Mouse (Mus musculus): ENCODE measurements at regions not wholly inside any gene's neighbourhood (a gene's known extent, or its start where the extent isn't known, plus 50 kb on each side); places are given as distances from the start of the nearest gene placed in this dataset.

DNA sequence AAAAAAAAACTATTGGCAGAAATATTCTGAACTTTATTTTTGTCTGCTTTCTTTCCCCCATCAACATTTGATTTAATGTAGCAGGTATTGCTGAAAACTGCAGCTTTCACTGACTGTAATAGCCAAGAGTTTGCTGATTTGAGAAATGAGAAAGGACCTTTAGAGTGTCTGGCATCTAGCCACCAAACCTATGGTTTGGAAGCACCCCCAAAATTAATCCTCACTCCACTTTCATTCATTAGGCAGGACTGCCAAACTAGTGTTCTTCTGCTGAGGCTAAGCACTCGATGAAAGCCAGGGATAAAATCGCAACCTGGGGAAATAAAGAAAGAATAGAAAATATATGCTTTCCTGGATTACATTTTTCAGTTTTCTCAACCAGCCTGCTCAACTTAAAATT is 320.4 kb downstream of the Atp6ap1l start:
- no peak for DNase-seq (ENCODE audit: low spot score in 2 of 2)

DNA sequence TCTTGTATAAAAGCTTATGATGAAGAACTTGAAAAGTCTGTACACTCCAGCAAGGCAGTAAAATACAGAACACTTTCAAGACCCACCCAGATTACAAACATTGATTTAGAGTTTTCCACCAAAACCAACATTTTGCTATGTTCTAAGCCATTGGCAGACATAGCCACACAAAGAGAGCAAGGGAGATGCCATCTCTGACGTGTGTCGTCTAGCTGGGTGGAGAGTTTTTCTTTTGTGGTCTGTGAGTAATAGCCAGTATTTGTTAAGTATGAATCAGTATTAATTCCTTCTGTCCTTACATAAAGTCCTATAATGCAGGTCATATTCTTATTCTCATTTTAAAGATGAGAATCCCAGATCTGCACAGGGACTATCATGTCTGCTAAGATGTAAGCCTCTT is 329.8 kb downstream of the Atp6ap1l start:
- DNase-seq (ENCODE audit: low spot score in 2 of 2): no peak

DNA sequence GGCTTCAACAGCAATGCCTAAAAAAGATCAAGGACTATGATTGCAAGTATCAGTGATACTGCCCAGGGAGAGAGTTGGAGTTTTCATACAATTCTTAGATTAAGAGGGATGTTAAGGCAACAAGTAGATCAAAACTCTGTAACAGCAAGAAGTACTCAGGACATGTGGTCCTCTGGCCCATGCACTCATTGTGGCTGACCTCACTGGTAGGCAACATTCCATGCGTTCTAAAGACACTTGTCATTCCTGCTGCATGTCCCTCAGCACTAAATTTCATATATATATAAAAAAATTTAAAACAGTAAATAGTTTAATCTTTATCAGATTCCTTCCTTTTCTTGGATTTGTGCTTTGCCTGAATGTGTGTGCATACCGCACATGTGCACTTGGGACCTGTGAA is 332.6 kb downstream of the Atp6ap1l start:
- DNase-seq (ENCODE audit: low spot score in 2 of 2): no peak

DNA sequence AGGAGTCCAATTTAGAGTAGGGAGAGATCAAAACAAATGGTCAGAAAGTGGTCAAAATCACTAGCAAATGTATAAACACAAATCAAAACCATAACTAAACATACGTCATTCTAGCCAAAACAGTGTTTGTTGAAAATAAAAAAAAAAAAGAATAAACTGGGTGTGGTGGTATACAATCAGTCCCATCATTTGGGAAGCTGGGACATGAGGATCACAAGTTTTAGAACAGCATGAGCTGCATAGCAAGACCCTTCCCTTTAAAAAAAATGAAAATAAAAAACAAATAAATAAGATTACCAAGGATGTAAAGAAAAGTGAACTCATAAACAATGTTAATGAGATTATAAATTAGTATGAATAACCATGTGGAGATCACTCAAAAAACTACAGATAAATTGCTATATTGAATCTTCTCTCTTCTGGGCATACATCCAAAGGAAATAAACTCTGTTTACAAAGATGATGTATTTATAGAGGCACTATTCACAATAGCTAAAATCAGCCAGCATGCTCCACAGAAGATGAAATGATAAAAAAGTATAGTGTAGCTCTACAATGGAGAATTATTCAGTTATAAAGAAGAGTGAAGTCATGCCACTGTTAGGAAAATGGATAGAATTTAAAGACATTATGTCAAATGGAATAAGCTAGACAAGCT is 341.8 kb downstream of the Atp6ap1l start:
- no peak for DNase-seq (ENCODE audit: low spot score in 2 of 2)

DNA sequence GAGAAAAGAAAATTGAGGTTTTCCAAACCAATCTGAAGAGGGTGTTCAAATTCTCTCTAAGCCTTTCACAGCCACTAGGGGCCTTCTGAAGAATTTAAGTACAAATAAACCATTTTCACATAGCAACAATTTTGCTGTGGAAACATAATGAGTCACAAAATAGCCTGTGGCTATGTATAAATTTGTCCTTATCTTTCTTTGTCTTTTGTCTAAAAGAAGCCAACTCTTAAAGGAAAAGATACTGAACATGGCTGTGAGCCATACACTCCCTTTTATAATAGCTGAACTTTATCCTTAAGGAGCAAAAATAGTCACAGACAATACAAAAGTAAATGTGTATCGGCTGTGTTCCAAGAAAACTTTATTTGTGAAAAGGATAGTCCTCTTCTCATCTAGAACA is 345.1 kb downstream of the Atp6ap1l start:
- DNase-seq (ENCODE audit: low spot score in 2 of 2): no peak

DNA sequence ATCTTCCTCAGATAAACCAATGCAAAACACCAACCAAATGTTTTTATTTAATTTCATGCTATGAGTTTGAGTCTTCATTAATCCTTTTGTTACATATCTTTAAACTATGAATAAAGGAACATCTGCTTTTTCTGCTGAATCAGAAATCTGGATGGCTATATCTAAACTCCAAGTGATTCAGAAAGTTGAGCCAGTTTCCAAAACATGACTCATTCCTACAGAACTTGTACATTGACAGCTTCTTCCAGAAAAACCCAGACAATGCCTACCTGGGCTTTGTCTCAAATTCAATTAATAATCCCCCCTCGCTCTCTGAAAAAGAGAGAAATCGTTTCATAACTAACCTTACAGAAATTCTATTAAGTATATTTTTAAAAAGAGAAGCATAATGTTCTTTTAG is 345.7 kb downstream of the Atp6ap1l start:
- no peak for DNase-seq (ENCODE audit: low spot score in 2 of 2)

DNA sequence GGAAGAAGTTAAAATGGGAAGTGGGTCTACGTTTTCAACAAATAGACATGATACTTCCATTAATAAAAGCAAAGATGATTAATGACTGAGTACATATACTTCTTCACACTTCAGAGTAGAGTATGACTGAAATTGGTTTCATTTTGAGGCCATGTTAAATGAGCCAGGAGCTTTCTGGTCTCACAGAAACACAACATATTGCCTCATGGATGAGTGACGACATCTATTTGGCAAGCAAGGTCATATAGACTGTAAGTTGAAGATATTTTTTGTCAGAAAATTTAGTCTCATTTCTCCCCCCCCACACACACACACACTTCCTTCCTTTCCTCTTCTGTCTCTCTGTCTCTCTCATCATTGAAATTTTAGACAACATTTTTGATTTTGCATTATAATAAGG is 354.0 kb downstream of the Atp6ap1l start:
- no peak for DNase-seq (ENCODE audit: low spot score in 2 of 2)

DNA sequence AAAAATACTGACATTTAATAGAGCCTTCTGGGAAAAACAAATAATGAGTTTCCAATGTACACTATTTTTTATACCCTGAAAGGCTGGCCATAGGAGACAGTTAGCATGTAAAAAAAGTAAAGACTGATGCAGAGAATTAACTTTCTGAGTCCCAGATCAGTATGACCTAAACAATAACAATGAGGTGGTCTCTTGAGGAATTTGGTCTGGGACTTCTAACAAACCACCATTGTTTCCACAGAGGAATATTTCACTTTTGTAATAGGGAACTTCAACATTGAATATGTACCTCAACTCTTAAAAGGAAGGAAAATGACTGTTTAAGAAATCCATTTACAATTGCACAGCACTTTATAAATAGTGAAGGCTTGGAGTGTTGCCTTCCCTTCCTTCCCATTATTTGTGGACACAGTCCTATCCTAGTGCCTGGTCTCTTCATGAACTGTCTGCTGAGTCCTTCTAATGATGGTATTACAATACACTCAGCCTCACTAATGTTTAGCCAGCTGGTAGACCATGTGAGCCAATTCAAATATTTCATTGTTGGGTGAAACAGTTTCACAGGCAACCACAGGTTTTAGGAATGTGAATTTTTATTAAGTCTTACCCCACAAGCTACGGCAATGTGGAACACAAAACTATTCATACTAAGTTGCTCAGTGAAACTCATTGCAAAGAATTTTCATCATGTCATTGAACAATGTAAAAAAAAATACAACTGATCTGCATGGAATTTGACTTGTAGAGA is 358.7 kb downstream of the Atp6ap1l start:
- DNase-seq (ENCODE audit: low spot score in 2 of 2): no peak

DNA sequence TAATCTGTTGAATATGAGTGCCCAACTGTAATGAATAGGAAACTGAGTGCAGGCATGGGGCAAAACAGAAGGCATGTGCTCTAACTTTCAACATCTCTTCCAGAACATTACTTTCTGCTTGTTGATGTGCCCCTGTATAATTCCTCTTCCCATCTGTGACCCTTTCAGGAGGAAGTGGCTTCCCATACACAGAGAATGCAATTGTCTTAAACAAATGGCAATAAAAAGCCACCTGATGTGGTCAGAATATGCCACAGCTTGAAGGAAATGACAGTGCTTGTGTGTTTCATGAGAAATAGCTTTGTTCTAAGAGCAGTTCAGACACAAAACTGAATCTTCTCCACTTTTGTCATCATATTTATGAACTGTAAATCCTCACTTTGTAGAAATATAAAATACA is 359.3 kb downstream of the Atp6ap1l start:
- DNase-seq (ENCODE audit: low spot score in 2 of 2): no peak

DNA sequence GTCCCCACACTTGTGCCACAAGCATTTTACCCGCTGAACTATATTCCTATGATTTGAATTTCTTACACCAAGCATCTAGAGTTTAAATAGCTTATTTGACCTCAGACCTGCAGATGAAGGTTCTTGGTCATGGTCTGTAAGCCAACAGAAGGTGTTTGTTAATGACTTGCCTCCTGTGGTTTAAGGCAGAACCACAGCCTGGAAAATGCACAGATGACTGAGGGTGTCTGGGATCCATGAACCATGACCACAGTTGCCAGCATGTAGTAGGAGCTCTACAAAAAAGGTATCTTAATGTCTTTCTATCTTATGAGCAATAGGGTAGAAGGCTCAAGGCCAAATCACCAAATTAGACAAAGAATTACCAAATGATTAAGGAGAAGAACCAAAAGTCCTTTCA is 367.6 kb downstream of the Atp6ap1l start:
- no peak for DNase-seq (ENCODE audit: low spot score in 2 of 2)

DNA sequence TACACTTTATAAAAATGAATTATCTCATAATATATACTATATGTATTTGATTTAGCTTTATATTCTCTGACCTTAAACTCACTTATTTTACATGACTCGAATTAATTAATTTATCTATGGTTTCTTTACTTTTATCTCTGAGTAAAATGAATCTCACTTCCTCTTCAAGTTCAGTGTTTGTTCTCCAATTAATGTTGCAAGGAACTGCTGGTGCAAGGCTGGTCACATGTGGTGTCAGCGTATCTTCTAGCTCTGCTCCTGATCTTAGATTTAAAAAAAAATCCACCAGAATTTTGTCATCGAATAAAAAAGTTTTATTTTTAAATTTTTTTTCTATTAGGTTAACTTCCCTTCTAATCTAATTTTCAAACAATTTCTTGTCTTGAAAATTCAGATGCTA is 378.2 kb downstream of the Atp6ap1l start:
- DNase-seq (ENCODE audit: low spot score in 2 of 2): no peak

DNA sequence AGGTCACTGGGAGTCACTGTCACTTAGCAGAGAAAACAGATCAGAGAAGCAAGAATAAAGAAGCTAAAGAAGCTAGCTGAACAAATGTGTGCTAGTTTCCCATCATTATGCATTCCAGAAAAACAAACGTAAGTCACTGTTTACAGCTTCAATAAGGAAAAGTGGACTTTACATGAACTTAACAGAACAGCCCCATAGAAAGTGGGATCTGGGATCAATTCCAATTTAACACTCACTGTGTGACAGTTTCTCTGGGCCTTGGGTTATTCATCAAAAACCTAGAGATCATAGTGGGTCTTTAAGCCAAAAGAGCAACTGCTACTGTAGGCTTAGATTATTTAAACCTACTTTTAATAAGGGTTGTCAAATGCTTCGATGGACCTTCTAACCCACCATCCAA is 379.4 kb downstream of the Atp6ap1l start:
- DNase-seq (ENCODE audit: low spot score in 2 of 2): no peak

DNA sequence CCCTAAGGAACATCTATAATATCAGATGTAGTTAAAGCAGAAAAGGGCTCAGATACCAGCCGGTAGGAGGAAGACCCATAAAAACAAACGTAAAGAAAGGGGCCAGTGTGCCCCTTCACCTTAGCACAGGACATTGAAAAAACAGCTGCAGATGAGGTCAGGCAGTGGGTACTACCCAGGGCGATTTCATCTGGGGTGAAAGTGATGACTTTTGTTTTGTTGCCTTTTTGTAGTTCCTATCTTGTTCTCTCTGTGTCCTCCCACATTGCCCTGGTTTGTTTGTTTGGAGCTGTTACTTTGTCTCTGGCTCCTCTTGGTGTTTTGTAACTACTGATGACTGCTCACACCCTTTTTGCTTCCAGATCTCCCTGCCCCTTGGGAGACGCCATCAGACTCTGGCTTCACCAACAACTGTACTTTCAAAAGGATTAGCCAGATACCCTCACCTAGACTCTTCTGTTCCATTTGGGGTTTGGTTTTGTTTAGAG is 383.4 kb downstream of the Atp6ap1l start:
- no peak for DNase-seq (ENCODE audit: low spot score in 2 of 2)

DNA sequence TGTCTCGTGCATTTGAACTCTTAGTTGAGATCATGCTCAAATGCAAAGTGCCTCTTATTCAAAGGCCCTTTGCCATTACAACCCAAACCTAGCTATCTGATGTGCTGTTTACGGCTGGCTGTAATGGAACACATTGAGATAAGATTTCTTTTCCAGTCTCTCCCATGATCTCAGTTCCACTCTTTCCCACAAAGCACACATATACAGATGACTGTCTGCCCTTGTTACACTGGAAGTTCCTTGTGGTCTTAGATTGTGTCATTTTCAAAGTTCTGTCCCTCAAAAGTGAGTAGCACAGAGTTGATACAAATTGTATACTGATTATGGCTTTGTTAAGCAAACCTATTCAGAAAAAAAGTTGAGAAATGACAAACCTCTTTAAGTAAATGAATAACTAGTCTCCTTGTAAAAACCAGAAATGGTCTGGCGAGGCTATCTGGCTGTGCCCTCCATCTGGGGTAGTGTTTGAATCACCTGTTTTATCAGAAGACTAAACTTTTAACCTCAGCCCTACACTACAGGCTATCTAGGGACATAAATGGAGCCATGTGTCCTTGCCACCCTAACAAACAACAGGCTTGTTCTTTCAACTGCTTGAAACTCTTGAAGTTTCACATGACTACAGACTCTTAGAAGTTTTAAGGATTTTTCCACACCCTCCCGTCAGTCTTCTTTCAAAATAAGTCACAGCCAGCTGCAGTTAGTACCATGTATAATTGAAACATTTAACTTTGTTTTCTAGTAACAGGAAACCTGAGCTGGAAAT is 384.0 kb downstream of the Atp6ap1l start:
- DNase-seq (ENCODE audit: low spot score in 2 of 2): no peak

DNA sequence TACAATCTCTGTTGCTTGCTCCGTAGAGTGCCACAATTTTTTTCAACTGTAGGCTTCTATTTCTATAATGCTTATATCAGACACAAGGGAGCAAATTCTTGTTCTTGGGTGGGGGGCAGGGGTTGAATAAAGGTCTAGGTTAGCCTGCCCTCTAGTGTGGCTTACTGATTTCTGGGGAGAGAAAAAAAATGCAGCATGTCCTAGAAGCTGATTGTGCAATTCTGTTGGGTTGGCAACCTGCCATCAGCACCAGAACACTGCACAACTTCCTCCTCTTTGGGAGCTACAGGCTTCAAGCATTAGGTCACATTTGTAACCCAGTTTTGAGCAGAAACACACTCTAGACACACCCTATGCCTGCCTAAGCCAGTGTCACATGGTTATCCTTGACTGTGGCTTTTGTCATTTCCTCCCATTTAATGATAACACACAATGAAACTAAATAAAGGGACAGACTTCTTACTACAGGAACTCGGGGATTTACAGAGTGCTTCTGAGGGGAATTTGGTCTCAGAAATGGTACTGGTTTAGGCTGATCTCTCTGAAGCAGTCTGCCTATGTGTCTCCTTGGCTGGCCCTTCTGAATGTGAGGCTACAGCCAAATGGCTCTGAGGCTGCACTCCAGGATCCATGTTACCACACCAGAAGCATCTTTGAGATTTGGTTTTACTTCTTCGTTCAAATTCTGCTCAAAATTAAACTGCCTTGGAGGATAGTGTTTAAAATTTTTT is 389.2 kb downstream of the Atp6ap1l start:
- peak; percentile 31 to 52 for DNase-seq (ENCODE audit: low spot score in 2 of 2)

DNA sequence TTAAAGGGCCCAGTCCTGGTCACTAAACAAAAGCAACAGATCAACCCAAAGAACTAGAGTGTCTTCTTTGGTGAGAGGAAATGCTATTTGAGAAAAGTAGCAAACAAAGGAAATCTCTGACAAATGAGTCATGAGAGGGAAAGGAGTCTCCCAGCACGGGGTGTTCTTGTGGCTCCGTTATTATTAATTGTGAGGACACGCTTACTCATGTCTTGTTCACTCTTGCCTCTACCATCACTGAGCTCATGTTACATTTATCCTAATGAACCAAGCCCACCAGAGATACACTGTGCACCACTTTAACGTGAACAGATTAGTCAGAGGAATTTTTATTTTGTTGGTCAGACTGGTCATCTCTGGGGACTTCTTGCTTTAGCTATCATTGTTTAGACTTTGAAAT is 391.3 kb downstream of the Atp6ap1l start:
- DNase-seq (ENCODE audit: low spot score in 2 of 2): no peak

DNA sequence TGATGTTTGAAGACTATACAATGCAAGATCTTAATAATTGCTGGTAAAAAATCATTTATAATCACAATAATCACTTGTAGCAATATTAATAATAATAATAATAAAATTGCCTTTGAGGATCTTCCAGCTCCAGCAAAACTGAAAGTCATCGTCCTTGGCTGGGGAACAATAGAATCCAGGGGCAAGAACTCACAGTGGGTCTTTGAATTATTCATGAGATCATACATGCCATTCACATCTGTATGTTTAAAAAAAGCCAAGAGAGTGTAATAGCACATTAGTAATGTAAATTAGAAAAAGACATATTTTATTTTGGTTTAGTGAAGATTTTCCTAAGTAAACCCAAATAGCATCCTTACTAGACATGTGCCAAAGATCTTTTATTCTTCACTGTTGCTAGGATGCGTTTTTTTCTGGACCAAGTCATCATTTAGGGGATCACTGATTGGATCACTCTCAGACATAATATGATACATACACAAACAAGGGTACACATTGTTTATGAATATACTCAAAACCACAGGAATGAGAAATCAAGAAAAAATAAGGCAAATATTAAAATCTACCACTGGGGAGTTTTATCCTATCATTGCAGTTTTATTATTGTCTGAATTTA is 392.3 kb downstream of the Atp6ap1l start:
- DNase-seq (ENCODE audit: low spot score in 2 of 2): no peak

DNA sequence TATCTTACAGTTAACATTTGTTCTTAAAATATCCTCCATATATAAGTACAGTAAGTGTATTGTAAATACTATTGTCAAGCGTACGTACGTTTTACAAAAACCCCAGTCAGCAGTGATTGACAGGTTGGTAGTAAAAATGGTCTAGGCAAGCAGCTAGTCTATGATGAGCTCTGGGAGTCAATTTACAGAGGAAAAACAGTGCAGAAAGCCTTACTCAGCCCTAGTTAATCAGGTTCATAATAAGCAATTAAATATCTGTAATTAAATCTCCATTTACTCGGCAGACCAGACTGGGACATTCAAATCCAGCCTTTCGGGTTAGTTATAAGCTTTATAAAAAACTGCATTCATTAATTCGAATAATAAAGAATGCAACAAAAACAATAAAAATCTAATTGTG is 394.7 kb downstream of the Atp6ap1l start:
- no peak for DNase-seq (ENCODE audit: low spot score in 2 of 2)

DNA sequence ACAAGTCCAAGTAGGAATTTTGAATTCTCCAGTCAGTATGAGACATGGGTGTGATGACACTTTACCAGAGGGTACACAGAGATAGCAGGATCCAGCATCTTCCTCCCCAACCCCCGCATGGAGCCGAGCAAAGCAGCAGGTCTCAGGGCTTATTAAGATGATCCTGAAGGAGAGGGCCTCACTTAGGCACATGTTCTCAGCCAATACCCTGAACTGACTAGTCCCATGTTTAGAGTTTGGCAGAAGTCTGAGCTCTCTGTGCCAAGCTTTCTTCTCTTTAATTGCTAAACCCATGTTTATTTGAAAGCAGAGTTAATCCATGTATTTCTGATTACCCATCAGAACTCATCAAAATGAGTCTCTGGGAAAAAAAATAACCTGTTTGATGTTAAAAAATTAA is 402.0 kb downstream of the Atp6ap1l start:
- DNase-seq (ENCODE audit: low spot score in 2 of 2): no peak

DNA sequence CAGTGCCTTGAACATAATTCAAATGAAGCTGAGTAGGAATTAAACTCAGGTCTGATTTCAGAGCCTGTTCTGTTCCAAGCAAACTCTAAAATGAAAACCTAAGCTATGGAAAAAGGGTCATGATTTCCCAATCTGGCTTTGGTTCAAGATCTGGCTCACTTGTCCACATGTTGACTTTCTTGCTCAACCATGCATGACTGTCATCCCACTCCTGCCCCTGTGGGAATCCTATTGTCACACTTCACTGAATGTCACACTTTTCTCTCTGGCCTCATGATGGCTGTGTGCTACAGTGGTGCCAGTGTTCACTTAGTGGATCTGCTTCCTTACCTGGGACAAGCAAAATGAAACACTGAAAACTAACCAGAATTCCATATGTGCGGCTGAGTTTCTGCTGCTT is 403.0 kb downstream of the Atp6ap1l start:
- no peak for DNase-seq (ENCODE audit: low spot score in 2 of 2)

DNA sequence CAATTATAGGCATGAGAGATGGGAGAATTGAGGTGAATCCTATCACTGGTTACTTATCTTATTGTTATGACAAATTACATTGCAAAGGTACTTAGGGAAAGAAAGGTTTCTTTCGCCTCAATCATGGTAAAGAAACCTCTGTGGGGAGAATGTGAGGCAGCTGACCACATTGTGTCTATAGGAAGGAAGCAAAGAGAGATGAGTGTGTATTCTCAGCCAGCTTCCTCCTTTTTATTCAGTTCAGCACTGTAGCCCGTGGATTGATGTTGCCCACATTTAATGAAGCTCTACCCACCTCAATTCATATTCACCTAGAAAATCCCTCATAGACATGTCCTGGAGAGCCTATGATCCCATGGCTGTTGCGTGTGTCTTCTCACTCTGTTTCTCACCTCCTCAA is 406.2 kb downstream of the Atp6ap1l start:
- DNase-seq (ENCODE audit: low spot score in 2 of 2): no peak

DNA sequence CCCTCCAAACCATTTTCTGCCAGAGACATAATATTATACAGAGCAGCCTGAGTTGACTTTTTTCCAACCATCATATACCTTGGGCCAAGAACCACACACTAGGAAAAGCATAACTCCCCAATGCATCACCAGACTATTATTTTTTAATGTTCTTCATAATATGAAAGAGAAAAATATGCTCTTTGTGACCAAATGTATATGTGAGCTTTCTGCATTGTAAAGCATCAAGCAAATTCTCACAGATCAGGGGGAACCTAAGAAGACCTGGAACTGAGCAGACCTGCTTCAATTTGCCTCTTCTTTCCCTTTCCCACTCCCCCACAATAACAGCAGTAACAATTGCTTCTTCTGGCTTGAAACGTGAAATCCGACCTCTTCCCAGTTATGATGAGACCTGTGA is 407.6 kb downstream of the Atp6ap1l start:
- DNase-seq (ENCODE audit: low spot score in 2 of 2): no peak
